Comparison of ENCODE assay signal across 20 mouse cellular contexts in genomic region chr4:65298212-65299181, GRCm38 (mm10).
DNase-seq lines count a peak whose midpoint lies in the region; ATAC-seq and TF ChIP-seq lines count a peak whose summit lies in the region.
"Had no signal": no experiment of that assay in that cellular context is flagged by ENCODE, and none has a peak within 500 bp of the region (broad histone marks: within the 10 kb centered on the region; RNA-seq: fewer than 3 reads in every experiment).

No protein-coding gene starts in this region.

- peaks cover 55% of the 10 kb centered on the region for H3K4me1 ChIP-seq in forebrain, embryonic 10.5 days
- peaks cover 8% of the 10 kb centered on the region; the same call in 1 of the 2 replicates for H3K4me1 ChIP-seq in forebrain, embryonic 11.5 days (replicated peaks; ENCODE audit: control insufficient read depth, insufficient read depth, low read length)
- no peaks in the 10 kb centered on the region; the same call in 1 of the 2 replicates for H3K4me1 ChIP-seq in lung, postnatal 0 days (ENCODE audit: insufficient read depth, low read depth, low read length)
- H3K4me1 ChIP-seq in liver, postnatal 0 days (ENCODE audit: insufficient read depth), result peaks cover 12% of the 10 kb centered on the region
- H3K4me1 ChIP-seq: hindbrain, embryonic 15.5 days had no signal

- no peak for TF ChIP-seq EP300 in lung, postnatal 0 days (IDR thresholded peaks at IDR 0.05)
- peak; percentile 52; the same call in 1 of the 2 replicates for TF ChIP-seq EP300 in liver, postnatal 0 days (IDR thresholded peaks at IDR 0.05; ENCODE audit: low read depth)

- H3K9ac ChIP-seq in forebrain, embryonic 11.5 days (ENCODE audit: low read length), result no peak overlapping the region
- no peak overlapping the region for H3K9ac ChIP-seq in lung, postnatal 0 days (replicated peaks; ENCODE audit: low read depth)
- no peak overlapping the region for H3K9ac ChIP-seq in liver, postnatal 0 days (replicated peaks)
- H3K9ac ChIP-seq: embryonic facial prominence, embryonic 12.5 days; hindbrain, embryonic 15.5 days; neural tube, embryonic 13.5 days had no signal

- no peak overlapping the region for H3K4me2 ChIP-seq in forebrain, embryonic 11.5 days (ENCODE audit: low read depth, low read length, severe bottlenecking)
- no peak overlapping the region for H3K4me2 ChIP-seq in lung, postnatal 0 days (replicated peaks; ENCODE audit: low read depth, low read length)
- peak overlapping the region; percentile 13; the same call in 1 of the 2 replicates for H3K4me2 ChIP-seq in liver, postnatal 0 days (ENCODE audit: low read depth, low read length)
- H3K4me2 ChIP-seq: embryonic facial prominence, embryonic 12.5 days; hindbrain, embryonic 15.5 days; neural tube, embryonic 13.5 days had no signal

- H3K4me3 ChIP-seq in forebrain, embryonic 10.5 days, result no peak overlapping the region; the same call in 1 of the 2 replicates
- H3K4me3 ChIP-seq in forebrain, embryonic 11.5 days (ENCODE audit: low read depth, low read length), result no peak overlapping the region
- no peak overlapping the region for H3K4me3 ChIP-seq in lung, postnatal 0 days (ENCODE audit: low read depth, low read length)
- H3K4me3 ChIP-seq in liver, postnatal 0 days (ENCODE audit: low read depth, low read length), result no peak overlapping the region
- H3K4me3 ChIP-seq: embryonic facial prominence, embryonic 12.5 days; hindbrain, embryonic 15.5 days; neural tube, embryonic 13.5 days had no signal

- no peak for TF ChIP-seq CTCF in lung, postnatal 0 days (IDR thresholded peaks at IDR 0.05)
- TF ChIP-seq CTCF in liver, postnatal 0 days (IDR thresholded peaks at IDR 0.05; ENCODE audit: low read depth), result 0 out of 2 replicates have a peak, but pooled peaks have one; percentile 12

- 78% methylated on average over 9 of the region's 9 CpGs for WGBS in forebrain, embryonic 10.5 days
- WGBS in forebrain, embryonic 11.5 days, result 68% methylated on average over 9 of the region's 9 CpGs
- 53% methylated on average over 9 of the region's 9 CpGs for WGBS in lung, postnatal 0 days
- 50% methylated on average over 9 of the region's 9 CpGs for WGBS in liver, postnatal 0 days (ENCODE audit: insufficient replicate concordance)

- no peak for DNase-seq in forebrain, embryonic 10.5 days (ENCODE audit: extremely low spot score, low spot score)
- no peak for DNase-seq in forebrain, embryonic 11.5 days (ENCODE audit: low spot score)
- DNase-seq in lung, postnatal 0 days (ENCODE audit: low spot score), result peak; percentile 68
- no peak for DNase-seq in lung, postnatal 14 days
- peak; percentile 7 for DNase-seq in liver
- DNase-seq in liver, postnatal 0 days, result peak; percentile 29
- DNase-seq in cerebellum, adult 9-10 months, result no peak
- DNase-seq in right cerebral cortex, adult 2 months (ENCODE audit: low spot score in 2 of 2), result no peak
- DNase-seq: adrenal gland, postnatal 10 days; cerebellum, adult 18-20 months; gastrocnemius, postnatal 25 days; kidney, postnatal 36 days; layer of hippocampus, adult 9-11 months; right cerebral cortex, postnatal 4 days; thymus, postnatal 4 days had no signal

- H3K9me3 ChIP-seq in forebrain, embryonic 10.5 days, result no peaks in the 10 kb centered on the region
- H3K9me3 ChIP-seq in forebrain, embryonic 11.5 days (ENCODE audit: control insufficient read depth, low read length), result no peaks in the 10 kb centered on the region
- H3K9me3 ChIP-seq in lung, postnatal 0 days (ENCODE audit: low read length), result no peaks in the 10 kb centered on the region
- no peaks in the 10 kb centered on the region for H3K9me3 ChIP-seq in liver, postnatal 0 days (ENCODE audit: low read length)
- H3K9me3 ChIP-seq: embryonic facial prominence, embryonic 12.5 days; hindbrain, embryonic 15.5 days; neural tube, embryonic 13.5 days had no signal

- peaks cover 5% of the 10 kb centered on the region for H3K36me3 ChIP-seq in forebrain, embryonic 10.5 days (replicated peaks)
- H3K36me3 ChIP-seq in forebrain, embryonic 11.5 days (ENCODE audit: control insufficient read depth, insufficient read depth, low read length), result no peaks in the 10 kb centered on the region
- no peaks in the 10 kb centered on the region for H3K36me3 ChIP-seq in lung, postnatal 0 days (ENCODE audit: insufficient read depth, low read length)
- H3K36me3 ChIP-seq in liver, postnatal 0 days (replicated peaks; ENCODE audit: insufficient read depth, low read length), result no peaks in the 10 kb centered on the region
- H3K36me3 ChIP-seq: embryonic facial prominence, embryonic 12.5 days; hindbrain, embryonic 15.5 days; neural tube, embryonic 13.5 days had no signal

- H3K27me3 ChIP-seq in forebrain, embryonic 10.5 days (ENCODE audit: poor library complexity, severe bottlenecking), result peaks cover 80% of the 10 kb centered on the region
- 0 out of 2 replicates have a peak, but pooled peaks cover 2% of the 10 kb centered on the region for H3K27me3 ChIP-seq in forebrain, embryonic 11.5 days (ENCODE audit: control insufficient read depth, insufficient read depth, low read length)
- no peaks in the 10 kb centered on the region for H3K27me3 ChIP-seq in lung, postnatal 0 days (replicated peaks; ENCODE audit: insufficient read depth, low read length)
- no peaks in the 10 kb centered on the region for H3K27me3 ChIP-seq in liver, postnatal 0 days (ENCODE audit: insufficient read depth, low read length)
- H3K27me3 ChIP-seq: embryonic facial prominence, embryonic 12.5 days had no signal

- peak overlapping the region; percentile 81 for H3K27ac ChIP-seq in forebrain, embryonic 10.5 days
- no peak overlapping the region for H3K27ac ChIP-seq in forebrain, embryonic 11.5 days (ENCODE audit: low read depth, low read length)
- no peak overlapping the region for H3K27ac ChIP-seq in lung, postnatal 0 days (ENCODE audit: low read length)
- peak overlapping the region; percentile 86 for H3K27ac ChIP-seq in liver, postnatal 0 days (ENCODE audit: low read depth)
- H3K27ac ChIP-seq: embryonic facial prominence, embryonic 12.5 days; hindbrain, embryonic 15.5 days; macrophage; neural tube, embryonic 13.5 days had no signal

- no peak for ATAC-seq in forebrain, embryonic 11.5 days (replicated peaks; ENCODE audit: low FRiP score)
- ATAC-seq in lung, postnatal 0 days, result peak; percentile 17
- peak; percentile 95 for ATAC-seq in liver, postnatal 0 days
- ATAC-seq: intestine, embryonic 16.5 days had no signal

Comparison
In these comparisons a context has a peak if more than half of its experiments do, and no peak if none do; other contexts are left out.
1. DNase-seq: peak in lung, postnatal 0 days (single experiment), liver (single experiment) and liver, postnatal 0 days (single experiment); none in forebrain, embryonic 10.5 days (single experiment), forebrain, embryonic 11.5 days (single experiment), lung, postnatal 14 days (single experiment), cerebellum, adult 9-10 months (single experiment) and right cerebral cortex, adult 2 months (0 of 2).
2. H3K27ac ChIP-seq: peak in forebrain, embryonic 10.5 days (single experiment) and liver, postnatal 0 days (single experiment); none in forebrain, embryonic 11.5 days (single experiment) and lung, postnatal 0 days (single experiment).